Mouse (Mus musculus) activated CD4-positive, CD25-positive, alpha-beta regulatory T cell (primary cell): ENCODE measurements around the gene 2610301B20Rik. TPM values are rescaled to one million over a fixed set of nuclear protein-coding genes. Genes with fewer than 3 reads are reported as not detected.

Experiments
- polyA plus RNA-seq, 2 experiments: library from polyadenylated mRNA; unstranded; fragments of 100-300 nt; shearing (Covaris generic); gene quantifications; one replicate each; pipeline ENCODE4 v1.2.1; 2017

The 2610301B20Rik gene
- 1 to 10 TPM; 9.0 to 9.9 TPM for polyA plus RNA-seq

GRCm38 (mm10) chr4:10873920-10874665 is at the start of gene 2610301B20Rik:
Gene 2610301B20Rik (plus strand): TSS chr4:10874498.

